Mouse (Mus musculus): ENCODE measurements around the gene Pfkfb4. TPM values are rescaled to one million over a fixed set of nuclear protein-coding genes. Genes with fewer than 3 reads are reported as not detected.

Pfkfb4 gene
- 32.0 and 35.3 TPM in 2 replicates for polyA plus RNA-seq (2012; rRNA removed)

- peak; percentile 100 for DNase-seq (ENCODE audit: low read depth)
- peak; percentile 51; the same call in 1 of the 2 replicates for TF ChIP-seq POLR2A (IDR thresholded peaks at IDR 0.05; ENCODE audit: borderline replicate concordance, extremely low read depth, insufficient read depth, insufficient read length, poor library complexity, severe bottlenecking)
- no peak for TF ChIP-seq CTCF (IDR thresholded peaks at IDR 0.05; ENCODE audit: borderline replicate concordance, extremely low read depth, insufficient read depth, insufficient read length)
Measured at GRCm38 (mm10) chr9:108991428-108992084, at the start of gene Pfkfb4. Pfkfb4 (plus strand) TSS chr9:108991778.

GRCm38 (mm10) chr9:108945111-108945510, 46.5 kb upstream of the Pfkfb4 start:
- no peak for TF ChIP-seq CTCF (IDR thresholded peaks at IDR 0.05; ENCODE audit: borderline replicate concordance, extremely low read depth, insufficient read depth, insufficient read length)
- TF ChIP-seq POLR2A (IDR thresholded peaks at IDR 0.05; ENCODE audit: borderline replicate concordance, extremely low read depth, insufficient read depth, insufficient read length, poor library complexity, severe bottlenecking), result no peak
- no peak for DNase-seq (ENCODE audit: low read depth)

GRCm38 (mm10) chr9:108945608-108946007, 46.0 kb upstream of the Pfkfb4 start:
- no peak for TF ChIP-seq CTCF (IDR thresholded peaks at IDR 0.05; ENCODE audit: borderline replicate concordance, extremely low read depth, insufficient read depth, insufficient read length)

GRCm38 (mm10) chr9:108949231-108949966, 42.2 kb upstream of the Pfkfb4 start:
- DNase-seq (ENCODE audit: low read depth), result peak; percentile 20

More at GRCm38 (mm10) chr9:108945608-108946007, 46.0 kb upstream of the Pfkfb4 start:
- DNase-seq (ENCODE audit: low read depth), result no peak

GRCm38 (mm10) chr9:108949967-108950728, 41.4 kb upstream of the Pfkfb4 start:
- TF ChIP-seq CTCF (IDR thresholded peaks at IDR 0.05; ENCODE audit: borderline replicate concordance, extremely low read depth, insufficient read depth, insufficient read length) (no peak), POLR2A (IDR thresholded peaks at IDR 0.05; ENCODE audit: borderline replicate concordance, extremely low read depth, insufficient read depth, insufficient read length, poor library complexity, severe bottlenecking) (no peak)
- DNase-seq (ENCODE audit: low read depth), result peak; percentile 5

More at GRCm38 (mm10) chr9:108949231-108949966, 42.2 kb upstream of the Pfkfb4 start:
- TF ChIP-seq CTCF (IDR thresholded peaks at IDR 0.05; ENCODE audit: borderline replicate concordance, extremely low read depth, insufficient read depth, insufficient read length), result no peak
- TF ChIP-seq POLR2A (IDR thresholded peaks at IDR 0.05; ENCODE audit: borderline replicate concordance, extremely low read depth, insufficient read depth, insufficient read length, poor library complexity, severe bottlenecking), result no peak

- no peak for TF ChIP-seq POLR2A (IDR thresholded peaks at IDR 0.05; ENCODE audit: borderline replicate concordance, extremely low read depth, insufficient read depth, insufficient read length, poor library complexity, severe bottlenecking)
- no peak for TF ChIP-seq CTCF (IDR thresholded peaks at IDR 0.05; ENCODE audit: borderline replicate concordance, extremely low read depth, insufficient read depth, insufficient read length)
- DNase-seq (ENCODE audit: low read depth), result no peak
Measured at GRCm38 (mm10) chr9:108953081-108953636, 38.4 kb upstream of the Pfkfb4 start, which contains the start of gene Col7a1. Col7a1 (plus strand) TSS chr9:108953586.

GRCm38 (mm10) chr9:108955241-108955640, 36.3 kb upstream of the Pfkfb4 start:
- TF ChIP-seq POLR2A (IDR thresholded peaks at IDR 0.05; ENCODE audit: borderline replicate concordance, extremely low read depth, insufficient read depth, insufficient read length, poor library complexity, severe bottlenecking) (no peak), CTCF (IDR thresholded peaks at IDR 0.05; ENCODE audit: borderline replicate concordance, extremely low read depth, insufficient read depth, insufficient read length) (no peak)
- no peak for DNase-seq (ENCODE audit: low read depth)

- TF ChIP-seq CTCF (IDR thresholded peaks at IDR 0.05; ENCODE audit: borderline replicate concordance, extremely low read depth, insufficient read depth, insufficient read length) (no peak), POLR2A (IDR thresholded peaks at IDR 0.05; ENCODE audit: borderline replicate concordance, extremely low read depth, insufficient read depth, insufficient read length, poor library complexity, severe bottlenecking) (no peak)
Measured at GRCm38 (mm10) chr9:108955846-108956245, 35.7 kb upstream of the Pfkfb4 start.

GRCm38 (mm10) chr9:108963577-108963976, 28.0 kb upstream of the Pfkfb4 start:
- no peak for DNase-seq (ENCODE audit: low read depth)
- TF ChIP-seq CTCF (IDR thresholded peaks at IDR 0.05; ENCODE audit: borderline replicate concordance, extremely low read depth, insufficient read depth, insufficient read length), result no peak

More at GRCm38 (mm10) chr9:108955846-108956245, 35.7 kb upstream of the Pfkfb4 start:
- DNase-seq (ENCODE audit: low read depth), result no peak

GRCm38 (mm10) chr9:108964338-108964737, 27.2 kb upstream of the Pfkfb4 start:
- no peak for DNase-seq (ENCODE audit: low read depth)

GRCm38 (mm10) chr9:108970623-108971022, 21.0 kb upstream of the Pfkfb4 start:
- TF ChIP-seq CTCF (IDR thresholded peaks at IDR 0.05; ENCODE audit: borderline replicate concordance, extremely low read depth, insufficient read depth, insufficient read length) (no peak), POLR2A (IDR thresholded peaks at IDR 0.05; ENCODE audit: borderline replicate concordance, extremely low read depth, insufficient read depth, insufficient read length, poor library complexity, severe bottlenecking) (no peak)
- DNase-seq (ENCODE audit: low read depth), result no peak

More at GRCm38 (mm10) chr9:108964338-108964737, 27.2 kb upstream of the Pfkfb4 start:
- TF ChIP-seq POLR2A (IDR thresholded peaks at IDR 0.05; ENCODE audit: borderline replicate concordance, extremely low read depth, insufficient read depth, insufficient read length, poor library complexity, severe bottlenecking), result no peak
- no peak for TF ChIP-seq CTCF (IDR thresholded peaks at IDR 0.05; ENCODE audit: borderline replicate concordance, extremely low read depth, insufficient read depth, insufficient read length)

Data from brain, embryonic 14.5 days (tissue).